Mouse (Mus musculus) CD4-positive helper T cell, adult 2 months (primary cell): ENCODE data around the gene Mccc1.

Experiments
- DNase-seq: peaks from one replicate; pipeline ENCODE4 v3.0.0-alpha.2; 2012; ENCODE audit warnings: low read depth, missing footprints, low spot score

Gene Mccc1

GRCm38 (mm10) chr3:35918229-35918628, 82.2 kb downstream of the Mccc1 start:
- DNase-seq: no peak
